Mouse (Mus musculus) neural tube, embryonic 14.5 days (tissue): ENCODE results near the gene Upp2. TPM values are rescaled to one million over a fixed set of nuclear protein-coding genes. Genes with fewer than 3 reads are reported as not detected.

ENCODE experiments used
- ATAC-seq: fragments of 200-750 bp; cut with Nextera tagmentation; 2 replicates; pipeline ENCODE4 v1.8.0; 2017; ENCODE audit warnings: low read depth, mild to moderate bottlenecking, moderate TSS enrichment, moderate library complexity
- H3K27ac ChIP-seq: fragments of 300-500 bp; sonication (generic); 2 replicates; pipeline ENCODE4 v1.5.1; 2014; ENCODE audit warnings: low read depth, mild to moderate bottlenecking, control low read depth, low read length, moderate library complexity, mixed read lengths
- H3K27me3 ChIP-seq: fragments of 300-500 bp; sonication (generic); 2 replicates; pipeline ENCODE4 v1.6.1; 2014; ENCODE audit warnings: low read length; ENCODE audit not compliant: control insufficient read depth, insufficient read depth
- H3K36me3 ChIP-seq: fragments of 300-500 bp; sonication (generic); 2 replicates; pipeline ENCODE4 v1.6.1; 2014; ENCODE audit warnings: low read length, mixed read lengths; ENCODE audit not compliant: control insufficient read depth, insufficient read depth
- H3K4me1 ChIP-seq: fragments of 300-500 bp; sonication (generic); 2 replicates; pipeline ENCODE4 v1.6.1; 2014; ENCODE audit warnings: low read length; ENCODE audit not compliant: control insufficient read depth, insufficient read depth
- H3K4me2 ChIP-seq: fragments of 300-500 bp; sonication (generic); 2 replicates; pipeline ENCODE4 v1.6.1; 2014; ENCODE audit warnings: mild to moderate bottlenecking, low read depth, low read length, control low read depth
- H3K4me3 ChIP-seq: fragments of 300-500 bp; sonication (generic); 2 replicates; pipeline ENCODE4 v1.5.1; 2014; ENCODE audit warnings: low read depth, low read length, control low read depth, mixed read lengths
- H3K9ac ChIP-seq: fragments of 300-500 bp; sonication (generic); replicated peaks from 2 replicates; pipeline ENCODE4 v1.6.1; 2014; ENCODE audit warnings: low read depth, mild to moderate bottlenecking, control low read depth, low read length, mixed read lengths
- H3K9me3 ChIP-seq: fragments of 300-500 bp; sonication (generic); 2 replicates; pipeline ENCODE4 v1.6.1; 2016; ENCODE audit warnings: low read length; ENCODE audit not compliant: control insufficient read depth
- WGBS: fragments of 180-500 bp; shearing (Covaris S2); extraction: QIAGEN DNeasy Blood & Tissue Kit; methylation state at CpG from one replicate; pipeline ENCODE4 v1.1.7; 2014; 5-methylcytosine and 5-hydroxymethylcytosine counted together
- polyA plus RNA-seq: library from polyadenylated mRNA; unstranded; fragments of >200 nt; fragmentation: Nextera tagmentation; extraction: Ambion mirVana; gene quantifications from 2 replicates; pipeline ENCODE4 v1.2.1, GENCODE M21; 2014

The Upp2 gene
- polyA plus RNA-seq, 1 experiment from 2014 or later: 16.4 TPM

GRCm38 (mm10) chr2:58614851-58615250 is 47.8 kb downstream of the Upp2 start:
- Histone ChIP-seq H3K4me1 (no peaks in the 10 kb centered on the region), H3K4me3 (no peak overlapping the region), H3K36me3 (no peaks in the 10 kb centered on the region), H3K9me3 (no peaks in the 10 kb centered on the region), H3K27me3 (no peaks in the 10 kb centered on the region), H3K4me2 (no peak overlapping the region), H3K9ac (no peak overlapping the region), H3K27ac (no peak overlapping the region)
- 97% methylated on average over 8 of the region's 8 CpGs for WGBS
- ATAC-seq: no peak

DNA sequence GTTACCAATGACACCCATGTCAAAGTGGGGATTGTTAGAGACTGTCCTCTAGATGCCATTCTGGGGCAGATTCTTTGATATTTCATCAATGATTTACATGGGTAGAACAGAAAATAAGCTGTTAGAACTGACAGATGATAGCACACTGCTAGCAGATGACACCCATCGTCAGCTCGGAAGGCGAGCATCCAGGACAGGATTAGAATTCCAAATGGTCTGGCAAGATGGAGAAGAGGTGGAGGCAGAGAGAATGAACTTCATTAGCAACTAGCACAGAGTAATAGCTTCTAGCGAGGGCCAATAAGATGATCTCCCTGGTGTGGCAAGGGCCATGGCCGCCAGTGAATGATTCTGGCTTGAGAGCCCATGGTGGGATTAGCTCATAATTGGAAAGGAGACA is 48.7 kb downstream of the Upp2 start:
- Histone ChIP-seq H3K4me1 (no peaks in the 10 kb centered on the region), H3K27me3 (no peaks in the 10 kb centered on the region), H3K9me3 (no peaks in the 10 kb centered on the region), H3K9ac (no peak overlapping the region), H3K36me3 (no peaks in the 10 kb centered on the region), H3K27ac (no peak overlapping the region), H3K4me2 (no peak overlapping the region), H3K4me3 (no peak overlapping the region)
- ATAC-seq: no peak
- 90% methylated on average over 5 of the region's 5 CpGs for WGBS

DNA sequence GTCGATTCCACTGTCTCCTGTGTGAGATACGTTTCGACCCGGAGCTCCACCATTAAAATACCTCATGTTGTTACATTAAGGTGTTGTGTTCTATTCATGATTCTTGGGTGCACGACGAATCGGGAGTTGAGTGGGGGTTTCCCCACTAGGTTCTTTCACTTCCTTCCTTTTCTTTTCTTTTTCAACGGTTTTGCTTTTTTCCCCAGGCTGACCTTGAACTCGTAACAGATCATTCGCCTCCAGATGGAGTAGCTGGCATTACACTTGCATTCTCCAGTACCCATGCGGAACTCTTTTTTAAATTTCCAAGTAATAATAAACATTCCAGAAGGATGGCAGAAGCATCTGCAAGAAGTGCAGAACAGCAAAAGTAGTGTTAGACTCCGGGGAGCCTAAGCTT is 58.1 kb downstream of the Upp2 start:
- no peak overlapping the region for H3K4me2 ChIP-seq
- H3K27me3 ChIP-seq: no peaks in the 10 kb centered on the region
- H3K4me3 ChIP-seq: no peak overlapping the region
- no peaks in the 10 kb centered on the region for H3K4me1 ChIP-seq
- H3K9ac ChIP-seq: no peak overlapping the region
- ATAC-seq: no peak
- H3K27ac ChIP-seq: no peak overlapping the region
- no peaks in the 10 kb centered on the region for H3K36me3 ChIP-seq
- 66% methylated on average over 12 of the region's 12 CpGs for WGBS
- no peaks in the 10 kb centered on the region for H3K9me3 ChIP-seq

- Histone ChIP-seq H3K4me3 (no peak overlapping the region), H3K27me3 (no peaks in the 10 kb centered on the region), H3K4me1 (no peaks in the 10 kb centered on the region), H3K4me2 (no peak overlapping the region), H3K9ac (no peak overlapping the region), H3K27ac (no peak overlapping the region), H3K9me3 (no peaks in the 10 kb centered on the region), H3K36me3 (no peaks in the 10 kb centered on the region)
- WGBS: 13% methylated on average over 2 of the region's 2 CpGs
- ATAC-seq: no peak
Observed at GRCm38 (mm10) chr2:58625681-58626080, 58.6 kb downstream of the Upp2 start.

GRCm38 (mm10) chr2:58626136-58626769 is 59.2 kb downstream of the Upp2 start:
- Histone ChIP-seq H3K4me3 (no peak overlapping the region), H3K9ac (no peak overlapping the region), H3K27me3 (no peaks in the 10 kb centered on the region), H3K36me3 (no peaks in the 10 kb centered on the region), H3K9me3 (no peaks in the 10 kb centered on the region), H3K27ac (no peak overlapping the region), H3K4me2 (no peak overlapping the region), H3K4me1 (no peaks in the 10 kb centered on the region)
- WGBS: 11% methylated on average over 8 of the region's 8 CpGs
- peak; percentile 60; the same call in 1 of the 2 replicates for ATAC-seq

- no peak overlapping the region for H3K27ac ChIP-seq
- no peak for ATAC-seq
- no peak overlapping the region for H3K4me2 ChIP-seq
- no peaks in the 10 kb centered on the region for H3K27me3 ChIP-seq
- H3K4me3 ChIP-seq: no peak overlapping the region
- no peaks in the 10 kb centered on the region for H3K9me3 ChIP-seq
- H3K36me3 ChIP-seq: no peaks in the 10 kb centered on the region
- no peaks in the 10 kb centered on the region for H3K4me1 ChIP-seq
- 23% methylated on average over 2 of the region's 2 CpGs for WGBS
- no peak overlapping the region for H3K9ac ChIP-seq
Observed at GRCm38 (mm10) chr2:58627981-58628380, 60.9 kb downstream of the Upp2 start.

DNA sequence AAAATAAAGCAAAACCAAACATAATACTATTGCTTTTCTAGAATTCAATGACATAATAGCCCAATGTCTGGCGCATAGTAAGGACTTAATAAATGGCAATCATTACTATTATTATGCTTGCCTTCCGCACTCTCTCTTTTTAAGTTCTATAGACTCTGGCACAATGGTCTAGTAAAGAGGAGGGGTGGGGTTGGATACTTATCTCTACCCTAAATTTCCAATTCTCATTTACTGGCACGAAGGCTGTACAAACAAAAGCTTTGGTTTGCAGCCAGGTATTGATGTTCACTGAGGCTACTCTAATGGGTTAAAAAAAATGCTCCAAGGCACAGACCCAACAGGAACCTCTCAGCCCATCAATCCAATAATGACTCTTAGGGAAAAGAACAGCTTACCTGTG is 61.9 kb downstream of the Upp2 start:
- no peak overlapping the region for H3K27ac ChIP-seq
- H3K9ac ChIP-seq: no peak overlapping the region
- H3K27me3 ChIP-seq: no peaks in the 10 kb centered on the region
- no peaks in the 10 kb centered on the region for H3K4me1 ChIP-seq
- no peak overlapping the region for H3K4me3 ChIP-seq
- no peaks in the 10 kb centered on the region for H3K36me3 ChIP-seq
- 34% methylated on average over 3 of the region's 3 CpGs for WGBS
- ATAC-seq: no peak
- H3K4me2 ChIP-seq: no peak overlapping the region
- H3K9me3 ChIP-seq: no peaks in the 10 kb centered on the region

- Histone ChIP-seq H3K4me1 (no peaks in the 10 kb centered on the region), H3K27me3 (no peaks in the 10 kb centered on the region), H3K9ac (no peak overlapping the region), H3K9me3 (no peaks in the 10 kb centered on the region), H3K27ac (no peak overlapping the region), H3K4me2 (no peak overlapping the region), H3K36me3 (no peaks in the 10 kb centered on the region), H3K4me3 (no peak overlapping the region)
- ATAC-seq: no peak
- 52% methylated on average over 7 of the region's 7 CpGs for WGBS
Observed at GRCm38 (mm10) chr2:58629440-58629839, 62.3 kb downstream of the Upp2 start.

GRCm38 (mm10) chr2:58633791-58634190 is 66.7 kb downstream of the Upp2 start:
- Histone ChIP-seq H3K9me3 (no peaks in the 10 kb centered on the region), H3K27me3 (no peaks in the 10 kb centered on the region), H3K27ac (no peak overlapping the region), H3K9ac (no peak overlapping the region), H3K4me3 (no peak overlapping the region), H3K4me2 (no peak overlapping the region), H3K36me3 (no peaks in the 10 kb centered on the region), H3K4me1 (no peaks in the 10 kb centered on the region)
- no peak for ATAC-seq
- WGBS: 92% methylated on average over 11 of the region's 11 CpGs
